Mouse (Mus musculus) E14TG2a.4 (cell line): ENCODE results near the gene Entpd1.

Experiments
- H3K27me3 ChIP-seq: 2 replicates; pipeline ENCODE4 v1.6.1; 2014; ENCODE audit warnings: low read length, control low read depth; ENCODE audit not compliant: insufficient read depth
- H3K36me3 ChIP-seq: 2 replicates; pipeline ENCODE4 v1.6.1; 2014; ENCODE audit warnings: low read length, control low read depth; ENCODE audit not compliant: insufficient read depth
- H3K4me1 ChIP-seq: replicated peaks from 2 replicates; pipeline ENCODE4 v1.6.1; 2014; ENCODE audit warnings: low read depth, low read length, control low read depth
- H3K4me3 ChIP-seq: replicated peaks from 2 replicates; pipeline ENCODE4 v1.5.1; 2014; ENCODE audit warnings: mild to moderate bottlenecking, low read length
- H3K9me3 ChIP-seq: 2 replicates; pipeline ENCODE4 v1.6.1; 2014; ENCODE audit warnings: low read length, control low read depth
- CTCF ChIP-seq: conservative IDR thresholded peaks from 2 replicates; pipeline ENCODE4 v1.5.1; 2014; ENCODE audit warnings: low read length
- NANOG ChIP-seq: IDR thresholded peaks from 2 replicates; pipeline ENCODE4 v1.6.1; 2014; ENCODE audit warnings: borderline replicate concordance, low read length, mixed read lengths
- POU5F1 ChIP-seq: IDR thresholded peaks from 2 replicates; pipeline ENCODE4 v1.6.1; 2014; ENCODE audit warnings: low read length, borderline replicate concordance

Entpd1 gene

GRCm38 (mm10) chr19:40647319-40648158 lies 35.4 kb downstream of the Entpd1 start:
- H3K4me3 ChIP-seq, result no peak overlapping the region
- no peaks in the 10 kb centered on the region for H3K9me3 ChIP-seq
- H3K27me3 ChIP-seq, result no peaks in the 10 kb centered on the region
- H3K4me1 ChIP-seq, result peaks cover 16% of the 10 kb centered on the region
- H3K36me3 ChIP-seq, result no peaks in the 10 kb centered on the region
- TF ChIP-seq NANOG, result no peak
- TF ChIP-seq CTCF, result no peak
- no peak for TF ChIP-seq POU5F1

GRCm38 (mm10) chr19:40650090-40650489 lies 37.9 kb downstream of the Entpd1 start:
- H3K9me3 ChIP-seq, result no peaks in the 10 kb centered on the region
- H3K27me3 ChIP-seq, result peaks cover 3% of the 10 kb centered on the region; the same call in 1 of the 2 replicates
- no peak for TF ChIP-seq CTCF
- no peak for TF ChIP-seq POU5F1
- H3K36me3 ChIP-seq, result no peaks in the 10 kb centered on the region
- peaks cover 21% of the 10 kb centered on the region for H3K4me1 ChIP-seq
- H3K4me3 ChIP-seq, result no peak overlapping the region

- H3K4me1 ChIP-seq, result peaks cover 31% of the 10 kb centered on the region
- peaks cover 24% of the 10 kb centered on the region for H3K27me3 ChIP-seq
Measured at GRCm38 (mm10) chr19:40656207-40656606, 44.0 kb downstream of the Entpd1 start.

GRCm38 (mm10) chr19:40658281-40658680 lies 46.1 kb downstream of the Entpd1 start:
- Histone ChIP-seq H3K4me1 (peaks cover 25% of the 10 kb centered on the region), H3K36me3 (no peaks in the 10 kb centered on the region), H3K4me3 (no peak overlapping the region), H3K27me3 (peaks cover 34% of the 10 kb centered on the region), H3K9me3 (no peaks in the 10 kb centered on the region)
- TF ChIP-seq NANOG (no peak), POU5F1 (no peak), CTCF (no peak)

More at GRCm38 (mm10) chr19:40656207-40656606, 44.0 kb downstream of the Entpd1 start:
- Histone ChIP-seq H3K36me3 (no peaks in the 10 kb centered on the region), H3K9me3 (no peaks in the 10 kb centered on the region), H3K4me3 (no peak overlapping the region)
- no peak for TF ChIP-seq NANOG
- no peak for TF ChIP-seq POU5F1
- no peak for TF ChIP-seq CTCF

- H3K9me3 ChIP-seq, result no peaks in the 10 kb centered on the region
- H3K4me1 ChIP-seq, result peaks cover 25% of the 10 kb centered on the region
- no peak overlapping the region for H3K4me3 ChIP-seq
- H3K36me3 ChIP-seq, result no peaks in the 10 kb centered on the region
- TF ChIP-seq POU5F1, result no peak
- no peak for TF ChIP-seq CTCF
- no peak for TF ChIP-seq NANOG
- H3K27me3 ChIP-seq, result peaks cover 32% of the 10 kb centered on the region
Measured at GRCm38 (mm10) chr19:40658935-40659334, 46.8 kb downstream of the Entpd1 start.

- peak overlapping the region; percentile 58 for H3K4me3 ChIP-seq
- TF ChIP-seq POU5F1 (no peak), NANOG (no peak)
- H3K9me3 ChIP-seq, result no peaks in the 10 kb centered on the region
- H3K4me1 ChIP-seq, result peaks cover 25% of the 10 kb centered on the region
- peaks cover 31% of the 10 kb centered on the region for H3K27me3 ChIP-seq
- H3K36me3 ChIP-seq, result no peaks in the 10 kb centered on the region
Measured at GRCm38 (mm10) chr19:40659651-40660478, 47.7 kb downstream of the Entpd1 start.

GRCm38 (mm10) chr19:40660510-40660909 lies 48.3 kb downstream of the Entpd1 start:
- no peaks in the 10 kb centered on the region for H3K9me3 ChIP-seq
- peaks cover 25% of the 10 kb centered on the region for H3K4me1 ChIP-seq
- peak overlapping the region; percentile 58 for H3K4me3 ChIP-seq
- H3K27me3 ChIP-seq, result peaks cover 31% of the 10 kb centered on the region
- no peak for TF ChIP-seq CTCF
- no peak for TF ChIP-seq NANOG
- no peaks in the 10 kb centered on the region for H3K36me3 ChIP-seq

- H3K36me3 ChIP-seq, result no peaks in the 10 kb centered on the region
- H3K9me3 ChIP-seq, result no peaks in the 10 kb centered on the region
- peaks cover 23% of the 10 kb centered on the region for H3K4me1 ChIP-seq
- H3K27me3 ChIP-seq, result peaks cover 31% of the 10 kb centered on the region
- H3K4me3 ChIP-seq, result no peak overlapping the region
- TF ChIP-seq POU5F1, result no peak
- TF ChIP-seq CTCF, result no peak
- TF ChIP-seq NANOG, result no peak
Measured at GRCm38 (mm10) chr19:40661108-40661507, 48.9 kb downstream of the Entpd1 start.
